22 mouse cellular contexts compared by ENCODE assay signal in the genomic region with DNA sequence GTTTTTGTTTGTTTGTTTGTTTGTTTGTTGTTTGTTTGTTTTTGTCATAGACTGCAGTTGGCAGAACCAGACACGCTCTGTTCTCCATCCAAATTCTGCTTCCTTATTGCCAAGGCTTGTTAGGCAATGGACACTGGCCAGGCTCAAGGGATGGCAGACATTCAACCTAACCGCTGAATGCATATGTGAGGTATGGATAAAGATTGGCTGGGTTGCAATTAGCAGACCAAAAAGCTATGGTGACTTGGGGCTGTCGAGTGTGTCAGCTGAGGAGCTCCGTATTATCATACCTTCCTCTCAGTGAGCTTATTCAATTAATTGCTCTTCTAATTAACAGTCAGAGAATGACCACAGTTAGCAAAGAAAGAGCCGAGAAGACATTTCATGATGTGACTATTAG.
DNase-seq lines count a peak whose midpoint lies in the region; ATAC-seq and TF ChIP-seq lines count a peak whose summit lies in the region.
"Had no signal": no experiment of that assay in that cellular context is flagged by ENCODE, and none has a peak within 500 bp of the region (broad histone marks: within the 10 kb centered on the region; RNA-seq: fewer than 3 reads in every experiment).

No protein-coding gene starts in this region.

- TF ChIP-seq POLR2A in brain, embryonic 14.5 days (IDR thresholded peaks at IDR 0.05; ENCODE audit: borderline replicate concordance, extremely low read depth, insufficient read depth, insufficient read length, poor library complexity, severe bottlenecking): no peak

- DNase-seq in forebrain, postnatal 0 days: no peak
- DNase-seq in midbrain, embryonic 10.5 days (ENCODE audit: low spot score): no peak
- DNase-seq in brain, embryonic 14.5 days (ENCODE audit: low read depth): peak; percentile 91
- peak; percentile 81 for DNase-seq in forebrain, embryonic 14.5 days (ENCODE audit: low spot score)
- DNase-seq in gastrocnemius, adult 2 months: no peak
- DNase-seq: adrenal gland, adult 8-10 months; adrenal gland, postnatal 36 days; cerebellum, adult 18-20 months; cerebellum, adult 9-11 months; embryo, embryonic 11 days; gastrocnemius, postnatal 10 days; heart, adult 2 months had no signal

- H3K9me3 ChIP-seq in forebrain, embryonic 12.5 days: no peaks in the 10 kb centered on the region
- no peaks in the 10 kb centered on the region for H3K9me3 ChIP-seq in forebrain, postnatal 0 days (ENCODE audit: low read length)
- H3K9me3 ChIP-seq in midbrain, embryonic 12.5 days: no peaks in the 10 kb centered on the region
- no peaks in the 10 kb centered on the region for H3K9me3 ChIP-seq in midbrain, embryonic 10.5 days (replicated peaks)
- H3K9me3 ChIP-seq in forebrain, embryonic 14.5 days (replicated peaks; ENCODE audit: control insufficient read depth, low read length): no peaks in the 10 kb centered on the region
- H3K9me3 ChIP-seq: embryonic facial prominence, embryonic 15.5 days; hindbrain, embryonic 10.5 days; hindbrain, embryonic 15.5 days had no signal

- no peak overlapping the region for H3K4me3 ChIP-seq in forebrain, embryonic 12.5 days (replicated peaks)
- H3K4me3 ChIP-seq in forebrain, postnatal 0 days (ENCODE audit: low read depth, low read length): no peak overlapping the region
- no peak overlapping the region for H3K4me3 ChIP-seq in midbrain, embryonic 12.5 days
- H3K4me3 ChIP-seq in midbrain, embryonic 10.5 days: no peak overlapping the region
- no peak overlapping the region for H3K4me3 ChIP-seq in forebrain, embryonic 14.5 days (ENCODE audit: low read depth, low read length)
- no peak overlapping the region for H3K4me3 ChIP-seq in gastrocnemius, adult 2 months
- H3K4me3 ChIP-seq: embryonic facial prominence, embryonic 15.5 days; erythroblast, embryonic 14.5 days; heart, adult 2 months; hindbrain, embryonic 10.5 days; hindbrain, embryonic 15.5 days had no signal

- H3K27me3 ChIP-seq in forebrain, embryonic 12.5 days: no peaks in the 10 kb centered on the region
- H3K27me3 ChIP-seq in forebrain, postnatal 0 days (ENCODE audit: insufficient read depth, low read length): no peaks in the 10 kb centered on the region
- H3K27me3 ChIP-seq in midbrain, embryonic 12.5 days: peaks cover 3% of the 10 kb centered on the region; the same call in 1 of the 2 replicates
- no peaks in the 10 kb centered on the region for H3K27me3 ChIP-seq in midbrain, embryonic 10.5 days (ENCODE audit: low read depth, poor library complexity, severe bottlenecking)
- H3K27me3 ChIP-seq in forebrain, embryonic 14.5 days (replicated peaks; ENCODE audit: control insufficient read depth, insufficient read depth, low read length): no peaks in the 10 kb centered on the region
- H3K27me3 ChIP-seq: embryonic facial prominence, embryonic 15.5 days; hindbrain, embryonic 15.5 days had no signal

- H3K9ac ChIP-seq in forebrain, embryonic 12.5 days: no peak overlapping the region
- no peak overlapping the region for H3K9ac ChIP-seq in forebrain, postnatal 0 days
- H3K9ac ChIP-seq in midbrain, embryonic 12.5 days (replicated peaks): no peak overlapping the region
- H3K9ac ChIP-seq in forebrain, embryonic 14.5 days (ENCODE audit: low read length): no peak overlapping the region
- H3K9ac ChIP-seq: embryonic facial prominence, embryonic 15.5 days; hindbrain, embryonic 15.5 days had no signal

- 40% methylated on average over 5 of the region's 5 CpGs for WGBS in forebrain, embryonic 12.5 days
- 24% methylated on average over 5 of the region's 5 CpGs for WGBS in forebrain, postnatal 0 days
- 72% methylated on average over 5 of the region's 5 CpGs for WGBS in midbrain, embryonic 12.5 days
- WGBS in midbrain, embryonic 10.5 days: 80% methylated on average over 5 of the region's 5 CpGs
- 20% methylated on average over 5 of the region's 5 CpGs for WGBS in forebrain, embryonic 14.5 days

- no peaks in the 10 kb centered on the region for H3K36me3 ChIP-seq in forebrain, embryonic 12.5 days (replicated peaks)
- no peaks in the 10 kb centered on the region for H3K36me3 ChIP-seq in forebrain, postnatal 0 days (ENCODE audit: insufficient read depth)
- no peaks in the 10 kb centered on the region for H3K36me3 ChIP-seq in midbrain, embryonic 12.5 days
- no peaks in the 10 kb centered on the region for H3K36me3 ChIP-seq in midbrain, embryonic 10.5 days
- H3K36me3 ChIP-seq in forebrain, embryonic 14.5 days (ENCODE audit: control insufficient read depth, insufficient read depth, low read length): no peaks in the 10 kb centered on the region
- H3K36me3 ChIP-seq: embryonic facial prominence, embryonic 15.5 days; hindbrain, embryonic 10.5 days; hindbrain, embryonic 15.5 days had no signal

- intact Hi-C loops in gastrocnemius, adult 2 months (cut with DNase I): no loop called here

- H3K4me2 ChIP-seq in forebrain, embryonic 12.5 days: no peak overlapping the region
- H3K4me2 ChIP-seq in forebrain, postnatal 0 days (ENCODE audit: low read depth): no peak overlapping the region
- H3K4me2 ChIP-seq in midbrain, embryonic 12.5 days (replicated peaks): no peak overlapping the region
- no peak overlapping the region for H3K4me2 ChIP-seq in forebrain, embryonic 14.5 days (ENCODE audit: low read length)
- H3K4me2 ChIP-seq: embryonic facial prominence, embryonic 15.5 days; heart, embryonic 11.5 days; hindbrain, embryonic 15.5 days had no signal

- no peak for TF ChIP-seq CTCF in forebrain, postnatal 0 days (IDR thresholded peaks at IDR 0.05; ENCODE audit: low read depth)
- no peak for TF ChIP-seq CTCF in brain, embryonic 14.5 days (IDR thresholded peaks at IDR 0.05; ENCODE audit: borderline replicate concordance, extremely low read depth, insufficient read depth, insufficient read length)
- no peak for TF ChIP-seq CTCF in gastrocnemius, adult 2 months (IDR thresholded peaks at IDR 0.05)

- H3K27ac ChIP-seq in forebrain, embryonic 12.5 days: no peak overlapping the region
- no peak overlapping the region for H3K27ac ChIP-seq in forebrain, postnatal 0 days (ENCODE audit: low read depth, low read length)
- 0 out of 2 replicates have a peak overlapping the region, but pooled peaks have one; percentile 35 for H3K27ac ChIP-seq in midbrain, embryonic 12.5 days (replicated peaks)
- H3K27ac ChIP-seq in midbrain, embryonic 10.5 days (replicated peaks): no peak overlapping the region
- H3K27ac ChIP-seq in forebrain, embryonic 14.5 days (ENCODE audit: low read depth, low read length): no peak overlapping the region
- H3K27ac ChIP-seq in gastrocnemius, adult 2 months: no peak overlapping the region
- H3K27ac ChIP-seq: embryonic facial prominence, embryonic 15.5 days; heart, adult 2 months; hindbrain, embryonic 10.5 days; hindbrain, embryonic 15.5 days had no signal

- H3K4me1 ChIP-seq in forebrain, embryonic 12.5 days: peaks cover 7% of the 10 kb centered on the region; the same call in 1 of the 2 replicates
- no peaks in the 10 kb centered on the region for H3K4me1 ChIP-seq in forebrain, postnatal 0 days (ENCODE audit: insufficient read depth)
- H3K4me1 ChIP-seq in midbrain, embryonic 12.5 days: 0 out of 2 replicates have a peak, but pooled peaks cover 2% of the 10 kb centered on the region
- no peaks in the 10 kb centered on the region for H3K4me1 ChIP-seq in midbrain, embryonic 10.5 days
- peaks cover 11% of the 10 kb centered on the region for H3K4me1 ChIP-seq in forebrain, embryonic 14.5 days (ENCODE audit: control insufficient read depth, insufficient read depth, low read length)
- H3K4me1 ChIP-seq: embryonic facial prominence, embryonic 15.5 days; hindbrain, embryonic 10.5 days had no signal

- peak; percentile 76; the same call in 1 of the 2 replicates for ATAC-seq in forebrain, embryonic 12.5 days (ENCODE audit: low FRiP score)
- ATAC-seq in forebrain, postnatal 0 days: no peak
- ATAC-seq in midbrain, embryonic 12.5 days (ENCODE audit: low FRiP score, low read depth): no peak; the same call in 1 of the 2 replicates
- ATAC-seq in forebrain, embryonic 14.5 days: peak; percentile 88
- ATAC-seq in erythroid progenitor cell, adult 5-6 weeks (replicated peaks; ENCODE audit: low FRiP score, poor library complexity, severe bottlenecking): no peak
- ATAC-seq: inflammation-experienced regulatory T-cells, adult 6 months; intestine, postnatal 0 days had no signal

Comparison
In these comparisons a context has a peak if more than half of its experiments do, and no peak if none do; other contexts are left out.
1. ATAC-seq: peak in forebrain, embryonic 12.5 days (single experiment) and forebrain, embryonic 14.5 days (single experiment); none in forebrain, postnatal 0 days (single experiment), midbrain, embryonic 12.5 days (single experiment) and erythroid progenitor cell, adult 5-6 weeks (single experiment).
2. DNase-seq: peak in brain, embryonic 14.5 days (single experiment) and forebrain, embryonic 14.5 days (single experiment); none in forebrain, postnatal 0 days (single experiment), midbrain, embryonic 10.5 days (single experiment) and gastrocnemius, adult 2 months (single experiment).